Mouse (Mus musculus) left cerebral cortex, postnatal 25 days (tissue): ENCODE data around the gene Lrrc20. TPM values are rescaled to one million over a fixed set of nuclear protein-coding genes. Genes with fewer than 3 reads are reported as not detected.
"Not testable (repeated sequence)": the region's sequence is repeated elsewhere in the genome, so short reads cannot be mapped to it uniquely, and the experiment has no call there.

Experiments used
- DNase-seq, 2 experiments: peaks; one replicate each; pipeline ENCODE4 v3.0.0; 2022; ENCODE audit warnings: low spot score in 2 of 2, mixed read lengths in 1 of 2
- intact Hi-C: fragments of 180-260 bp; cut with DNase I; formaldehyde crosslinking; loops from one replicate; pipeline ENCODE4 v1.15.1; 2025
- total RNA-seq, 2 experiments: library from RNA; stranded (reverse); gene quantifications; 2 replicates each; pipeline ENCODE4 v1.2.3; 2021

Gene Lrrc20
- total RNA-seq, 2 experiments from 2014 or later, result 17.5 to 18.0 TPM

DNA sequence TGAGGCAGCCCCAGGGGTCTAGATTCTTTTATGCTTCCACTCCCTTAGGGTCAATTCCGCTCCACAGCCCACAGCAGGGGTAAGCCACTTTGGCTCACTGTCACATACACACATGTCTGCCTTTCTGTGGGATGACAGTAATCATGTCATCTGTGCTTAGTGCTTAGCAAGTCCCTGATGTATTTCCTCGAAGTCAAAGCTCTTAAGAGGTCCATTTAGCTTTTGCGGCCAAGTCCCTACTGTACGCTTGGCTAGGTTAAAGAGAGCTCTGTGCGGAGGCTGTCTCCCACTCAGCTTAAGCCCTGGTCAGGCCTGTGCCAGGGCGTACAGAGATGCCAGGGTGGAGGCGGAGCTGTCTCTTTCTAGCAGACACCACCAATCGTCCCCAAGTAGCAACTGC lies 74.5 kb downstream of the Lrrc20 start:
- DNase-seq, result no peak
- intact Hi-C loops, result no loop called here

DNA sequence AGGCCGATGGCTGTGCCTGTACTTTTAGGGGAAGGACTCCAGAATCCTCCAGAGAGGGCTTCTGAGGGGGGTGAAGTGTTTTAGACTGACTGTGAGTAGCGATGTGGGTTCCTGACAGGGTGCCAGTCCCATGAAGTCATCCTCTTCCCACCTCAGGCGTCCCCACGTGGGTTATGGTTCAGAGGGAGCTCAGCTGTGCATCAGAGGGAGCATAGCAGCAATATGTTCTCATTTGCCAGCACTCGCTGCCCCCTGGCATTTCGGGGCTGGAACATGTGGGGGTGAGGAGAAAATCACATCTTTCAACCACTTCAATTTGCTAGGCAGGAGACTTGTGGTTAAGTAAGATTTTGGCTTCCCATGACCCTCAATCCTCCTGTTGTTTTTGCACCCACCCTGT lies 79.6 kb downstream of the Lrrc20 start:
- intact Hi-C loops, result no loop called here
- DNase-seq, result no peak

DNA sequence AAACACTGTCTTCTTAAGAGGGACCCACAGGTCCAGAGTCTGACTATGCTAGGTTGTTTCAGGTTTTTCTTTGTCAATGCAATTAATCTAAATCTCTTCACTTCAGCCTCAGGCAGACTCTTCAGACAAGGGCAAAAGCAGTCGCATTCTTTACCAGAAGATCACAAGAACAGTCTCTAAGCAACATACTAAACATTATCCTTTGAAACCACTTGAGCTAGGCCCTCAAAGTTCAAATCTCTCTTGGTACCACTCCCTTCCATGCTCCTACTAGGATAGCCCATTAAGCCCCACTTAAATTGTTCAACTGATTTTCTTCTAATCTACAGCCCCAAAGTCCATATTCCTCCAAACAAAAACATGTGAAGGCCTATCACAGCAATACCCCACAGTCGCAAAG lies 83.0 kb downstream of the Lrrc20 start:
- intact Hi-C loops, result no loop called here
- DNase-seq, result no peak

DNA sequence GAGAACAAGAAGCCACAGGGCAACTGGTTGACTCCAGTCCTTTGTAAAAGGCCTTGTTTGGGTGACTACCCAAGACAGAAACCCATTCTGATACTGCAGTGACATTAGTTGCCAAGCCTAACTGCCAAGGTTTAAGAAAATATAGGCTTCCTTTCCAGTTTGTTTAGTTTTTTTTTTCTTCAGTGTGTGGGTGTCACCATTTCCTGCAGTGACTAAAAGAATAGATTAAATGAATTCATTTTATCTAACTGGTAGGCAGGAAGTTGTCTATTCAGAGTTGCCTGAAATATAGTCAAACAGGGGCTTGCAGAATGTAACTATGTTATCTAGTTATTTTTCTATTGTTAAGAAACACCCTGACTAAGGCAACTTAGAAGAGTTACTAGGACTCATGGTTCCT lies 83.9 kb downstream of the Lrrc20 start:
- intact Hi-C loops, result no loop called here
- peak in 1 of 2 experiments; percentile 25 for DNase-seq

DNA sequence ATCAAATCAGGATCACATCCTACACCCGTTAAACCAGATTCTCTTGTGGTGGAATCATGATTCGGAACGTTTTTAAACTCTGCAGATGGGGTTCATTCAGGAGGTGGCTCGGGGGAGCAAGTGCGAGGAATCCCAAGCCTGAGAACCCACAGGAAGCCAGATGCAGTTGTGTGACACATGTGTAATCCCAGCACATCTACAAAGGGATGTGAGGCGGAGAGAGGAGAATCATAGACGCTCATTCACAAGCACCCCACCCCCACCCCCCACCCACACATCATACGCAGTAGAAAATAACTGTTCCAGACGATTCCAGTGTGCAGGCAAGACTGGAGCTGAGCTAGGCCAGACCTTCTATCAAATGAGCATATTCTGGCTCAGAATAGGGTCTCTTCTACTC lies 87.9 kb downstream of the Lrrc20 start:
- peak; percentile 14 to 73 for DNase-seq
- intact Hi-C loops, result no loop called here

DNA sequence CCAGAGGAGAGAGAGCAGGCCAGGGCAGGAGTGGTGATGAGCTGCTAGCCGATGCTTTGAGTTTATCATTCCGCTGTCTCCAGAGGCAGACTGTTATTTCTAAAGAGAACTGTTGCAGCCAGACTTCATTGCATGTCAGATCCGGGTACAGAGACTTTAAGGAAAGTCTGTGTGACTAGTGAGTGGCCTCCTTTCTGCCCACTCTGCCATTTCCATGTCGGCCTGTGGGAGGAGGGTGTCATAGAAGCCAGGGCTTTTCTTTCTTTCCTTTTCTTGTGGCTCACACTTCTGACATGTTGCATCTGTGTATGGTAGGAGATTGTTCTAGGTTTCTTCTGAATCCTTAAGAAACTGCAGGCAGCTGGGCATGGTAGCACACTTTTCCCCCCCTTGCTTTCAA lies 88.8 kb downstream of the Lrrc20 start:
- peak in 1 of 2 experiments; percentile 58 for DNase-seq
- intact Hi-C loops, result no loop called here

DNA sequence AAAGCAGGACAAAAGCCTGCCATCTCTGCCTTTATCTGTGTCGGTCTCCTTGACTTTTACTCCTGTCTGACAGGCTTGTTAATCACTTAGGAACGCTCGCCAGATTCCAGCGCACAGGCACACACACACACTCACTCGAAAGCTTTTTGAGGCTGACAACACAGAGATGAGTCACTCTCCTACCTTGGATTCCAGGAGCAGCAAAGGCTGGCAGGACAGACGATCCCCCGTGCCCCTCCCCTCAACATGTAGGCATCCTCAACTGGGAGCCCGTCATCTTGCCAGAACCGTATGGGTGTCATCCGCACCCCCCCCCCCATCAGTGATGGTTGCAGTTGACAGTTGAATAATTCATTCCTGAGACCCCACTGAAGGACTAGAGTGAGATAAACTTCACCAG lies 94.6 kb downstream of the Lrrc20 start:
- intact Hi-C loops, result no loop called here
- peak; percentile 38 to 62 for DNase-seq

DNA sequence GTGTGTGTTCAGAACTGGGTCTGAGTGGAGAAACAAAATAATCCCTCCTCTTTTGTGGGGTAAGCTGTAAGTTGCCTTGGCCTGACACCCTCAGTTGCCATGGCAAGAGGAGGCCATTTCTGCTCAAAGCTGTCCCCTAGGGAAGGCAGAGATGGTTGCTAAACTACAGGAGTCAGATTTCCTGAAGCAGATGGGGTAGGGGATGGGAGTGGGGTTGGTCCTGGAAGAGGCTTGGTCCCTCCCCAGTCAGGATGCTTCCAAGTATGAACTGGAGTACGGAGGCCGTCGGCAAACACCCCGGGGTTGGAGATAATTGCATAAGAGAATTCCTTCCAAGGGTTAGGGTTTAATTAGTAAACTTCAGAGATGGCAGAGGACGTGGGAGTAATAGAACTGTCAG lies 96.5 kb downstream of the Lrrc20 start:
- no peak for DNase-seq
- intact Hi-C loops, result no loop called here

DNA sequence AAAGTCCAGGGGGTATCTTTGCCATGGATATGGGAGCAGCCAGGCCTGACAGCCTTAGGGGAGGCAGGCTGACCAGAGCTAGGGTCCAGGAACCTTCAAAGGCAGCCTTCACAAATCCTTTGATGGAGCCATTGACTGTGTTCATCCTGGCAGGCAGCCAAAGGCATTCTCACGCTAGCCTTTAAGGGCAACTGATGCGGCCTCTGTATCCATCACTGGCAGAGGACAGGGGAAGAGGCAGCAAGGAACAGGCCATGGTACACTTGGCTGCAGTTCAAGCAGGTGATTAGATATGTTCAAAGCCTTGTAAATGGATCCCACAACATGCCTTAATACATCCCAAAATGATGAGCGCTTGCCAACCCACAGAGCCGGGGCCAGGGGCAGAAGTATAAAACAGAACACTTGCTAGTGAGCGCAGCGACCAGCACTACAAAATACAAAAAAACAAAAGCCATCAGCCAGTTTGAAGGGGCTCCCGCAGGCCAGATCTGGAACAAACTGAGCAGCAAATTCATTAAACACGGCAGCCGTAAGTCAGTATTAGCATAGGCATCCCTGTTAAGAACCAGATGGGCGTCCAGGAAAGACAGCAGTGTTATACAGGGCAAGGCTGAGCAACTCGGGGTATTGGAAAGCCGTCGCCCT lies 100.6 kb downstream of the Lrrc20 start:
- no peak for DNase-seq
- intact Hi-C loops, result no loop called here

DNA sequence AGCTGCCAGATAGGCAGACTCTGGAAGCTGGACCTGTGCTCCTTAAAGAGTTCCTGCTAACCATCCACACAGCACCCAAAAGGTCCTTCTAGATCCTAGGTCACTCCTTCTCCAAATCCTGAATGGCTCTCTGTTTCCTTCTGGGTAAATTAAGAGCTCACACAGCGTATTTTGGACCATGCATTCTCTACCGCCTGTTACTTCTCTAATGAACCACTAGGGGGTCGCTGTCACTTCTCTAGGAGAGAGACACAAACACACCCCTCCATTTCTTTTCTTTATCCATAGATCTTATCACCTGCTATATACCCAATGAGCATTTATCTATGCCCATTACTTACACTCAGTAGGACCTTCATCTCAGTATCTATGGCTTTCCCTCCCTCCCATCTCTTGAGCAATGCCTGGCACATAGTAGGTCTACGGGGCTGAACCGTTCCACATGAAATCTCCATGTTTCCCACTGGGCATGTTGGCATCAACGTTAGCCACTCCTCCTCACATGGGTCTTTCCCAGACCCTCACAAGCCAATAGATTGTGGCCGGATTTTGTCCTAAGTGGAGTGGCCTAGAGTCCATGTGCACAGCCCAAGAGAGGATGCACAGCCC lies 111.7 kb downstream of the Lrrc20 start:
- DNase-seq, result no peak
- intact Hi-C loops, result no loop called here

DNA sequence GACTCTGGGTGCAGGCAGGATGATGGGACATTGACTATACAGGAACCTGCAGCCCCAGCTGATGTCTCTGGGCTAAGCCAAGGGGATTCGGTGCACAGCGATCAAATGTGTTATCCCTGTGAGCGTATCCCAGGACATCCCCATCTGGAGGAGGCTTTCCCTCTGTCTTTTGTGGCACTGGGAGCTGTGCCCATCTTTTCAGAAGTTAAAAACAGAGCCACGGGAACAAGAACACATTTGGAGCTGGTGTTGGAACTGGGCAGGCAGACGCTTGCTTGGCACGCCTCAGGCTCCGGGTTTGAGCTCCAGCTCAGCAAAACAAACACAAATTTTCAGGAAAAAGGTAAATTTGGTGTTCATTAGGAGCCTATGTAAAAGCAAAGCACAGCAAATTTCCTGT lies 122.4 kb downstream of the Lrrc20 start:
- DNase-seq, result peak in 1 of 2 experiments; percentile 45
- intact Hi-C loops, result no loop called here

DNA sequence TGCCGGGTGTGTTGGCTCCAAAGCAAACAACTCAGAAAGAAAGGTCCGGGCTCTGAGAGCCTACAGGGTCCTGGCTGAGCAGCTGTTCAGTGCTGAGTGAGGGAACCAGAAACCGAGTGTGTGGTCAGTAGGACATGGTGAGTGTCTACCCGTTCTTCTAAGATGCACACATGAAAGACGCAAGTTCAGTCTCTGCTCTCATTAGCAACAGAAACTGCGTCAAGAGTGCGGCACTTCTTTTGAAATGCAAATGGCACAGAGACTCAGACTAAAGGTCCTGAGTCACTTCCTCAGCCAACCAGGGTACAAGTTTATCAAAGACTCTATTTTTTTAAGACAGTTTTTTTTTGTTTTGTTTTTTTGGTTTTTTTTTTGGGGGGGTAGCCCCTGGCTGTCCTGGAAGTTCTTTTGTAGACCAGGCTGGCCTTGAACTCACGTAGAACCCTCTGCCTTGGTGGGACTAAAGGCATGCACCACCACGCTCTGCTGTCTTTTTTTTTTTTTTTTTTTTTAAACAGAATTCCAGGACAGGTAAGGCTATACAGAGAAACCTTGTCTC lies 124.0 kb downstream of the Lrrc20 start:
- intact Hi-C loops, result no loop called here
- no peak for DNase-seq

DNA sequence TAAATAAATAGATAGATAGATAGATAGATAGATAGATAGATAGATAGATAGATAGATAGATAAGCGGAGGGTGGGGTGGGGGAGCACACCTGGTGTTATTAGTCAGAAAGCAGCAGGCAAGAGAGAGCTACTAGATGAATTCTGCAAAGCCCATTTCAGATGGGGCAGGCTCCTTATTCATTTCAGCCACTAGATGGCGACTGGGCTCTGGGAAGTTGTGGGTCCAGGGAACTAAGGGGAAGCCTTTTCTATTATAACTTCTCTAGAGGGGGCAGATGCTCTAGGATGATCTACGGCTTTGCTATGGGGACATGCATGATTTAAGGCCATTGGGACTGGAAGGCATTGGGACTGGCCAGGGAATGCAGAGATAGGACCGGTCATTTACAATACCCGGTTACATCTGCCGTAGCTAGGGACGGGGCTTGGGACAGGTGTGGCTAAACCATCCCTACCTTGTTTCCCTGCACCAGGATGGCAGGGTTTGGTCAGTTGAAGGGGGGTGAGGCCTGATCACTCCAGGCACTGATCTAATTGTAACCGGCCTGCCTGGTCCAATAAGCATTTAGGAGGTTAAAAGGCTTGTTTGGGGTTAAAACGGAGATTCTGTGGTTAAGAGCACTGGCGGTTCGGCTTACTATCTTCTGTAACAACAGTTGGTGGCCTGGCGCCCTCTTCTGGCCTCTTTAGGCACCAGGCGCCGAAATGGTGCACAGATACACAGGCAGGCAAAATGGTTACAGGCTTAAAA lies 126.9 kb downstream of the Lrrc20 start:
- peak in 1 of 2 experiments; percentile 31 for DNase-seq
- intact Hi-C loops, result loop anchor here (1.0 to 2.0 kb wide), 2 partner anchors 56 to 110 kb away; no protein-coding TSS in a partner anchor

DNA sequence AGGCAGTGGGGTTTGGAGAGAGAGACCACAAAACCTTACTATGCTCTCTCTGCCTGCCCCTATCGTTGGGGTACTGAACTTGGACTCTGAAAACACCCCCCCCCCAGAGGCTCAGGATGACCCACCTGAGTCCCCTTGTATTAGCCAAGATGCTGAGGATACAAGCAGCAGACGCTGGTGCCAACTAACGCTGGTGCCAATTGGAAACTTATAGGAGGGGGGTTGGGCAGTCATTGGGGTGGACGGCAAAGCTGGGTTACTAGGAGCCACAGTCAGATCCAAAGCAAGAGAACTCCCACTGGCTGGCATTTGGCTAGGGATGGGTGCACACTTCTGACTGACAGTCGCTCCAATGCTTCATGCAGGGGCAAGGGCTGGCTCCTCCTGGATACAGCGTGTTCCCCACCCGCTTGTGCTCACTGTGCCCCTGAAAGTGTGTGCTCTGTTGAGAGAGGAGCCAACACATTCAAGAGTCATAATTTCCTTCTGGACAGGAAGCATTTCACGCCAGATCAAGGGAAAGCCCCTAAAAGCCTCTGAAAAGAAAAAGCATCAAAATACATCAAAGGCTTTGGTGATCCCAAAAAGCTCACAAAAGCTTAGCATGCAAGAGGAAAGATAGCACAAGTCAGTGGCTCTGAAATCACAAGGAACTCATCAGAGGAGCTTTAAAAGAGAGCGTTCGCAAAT lies 128.9 kb downstream of the Lrrc20 start:
- DNase-seq, result no peak
- intact Hi-C loops, result no loop called here

DNA sequence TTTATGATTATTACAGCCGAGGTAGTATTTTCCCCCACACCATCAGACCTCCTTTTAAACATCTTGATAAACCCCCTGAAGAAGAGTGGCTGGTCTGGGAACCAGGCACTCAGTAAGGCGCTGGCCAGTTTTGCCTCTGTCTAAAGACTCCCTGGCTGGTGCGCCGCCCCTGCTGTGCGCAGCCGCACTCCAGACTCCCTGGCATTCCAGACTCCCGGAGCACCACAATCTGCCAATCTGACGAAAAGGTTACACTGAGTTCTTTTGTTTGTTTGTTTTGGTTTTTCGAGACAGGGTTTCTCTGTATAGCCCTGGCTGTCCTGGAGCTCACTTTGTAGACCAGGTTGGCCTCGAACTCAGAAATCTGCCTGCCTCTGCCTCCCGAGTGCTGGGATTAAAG lies 129.8 kb downstream of the Lrrc20 start:
- intact Hi-C loops, result not testable (repeated sequence)

DNA sequence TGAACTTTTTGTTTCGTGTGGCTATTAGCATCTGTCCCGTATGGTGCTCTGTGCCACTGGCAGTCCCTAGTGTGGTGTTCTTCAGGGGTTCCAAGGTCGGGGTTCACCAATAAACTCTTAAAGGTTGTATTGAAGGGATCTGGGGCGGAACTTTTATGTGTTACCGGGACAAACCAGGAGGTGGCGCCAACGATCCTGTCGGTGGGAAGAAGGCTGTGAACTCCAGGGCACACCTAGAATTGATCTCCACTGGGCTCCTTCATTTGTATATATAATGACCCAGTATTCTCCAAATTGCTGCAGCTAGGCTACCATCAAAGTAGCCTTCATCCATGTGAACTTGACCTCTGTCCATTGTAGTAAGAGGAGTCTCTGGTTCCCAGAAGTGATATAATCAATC lies 130.2 kb downstream of the Lrrc20 start:
- intact Hi-C loops, result no loop called here
- DNase-seq, result peak in 1 of 2 experiments; percentile 32

More for the DNA sequence above, 129.8 kb downstream of the Lrrc20 start:
- not testable (repeated sequence) for DNase-seq

DNA sequence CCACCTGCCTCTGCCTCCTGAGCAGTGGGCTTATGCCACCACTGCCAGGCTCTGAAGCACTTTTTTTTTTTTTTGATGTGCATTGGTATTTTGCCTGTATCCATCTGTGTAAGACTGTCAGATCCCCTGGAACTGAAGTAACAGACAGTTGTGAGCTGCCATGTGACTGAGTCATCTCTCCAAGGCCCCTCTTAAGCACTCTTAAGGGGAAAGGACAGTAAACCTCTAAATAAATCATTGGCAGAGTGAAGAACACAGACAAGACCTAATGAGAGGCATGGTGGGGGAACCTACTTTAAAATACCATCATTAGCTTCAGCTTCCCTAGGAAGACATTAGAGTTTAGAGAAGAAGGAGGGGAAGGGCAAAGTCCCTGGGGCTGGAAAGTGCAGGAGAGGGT lies 132.6 kb downstream of the Lrrc20 start:
- intact Hi-C loops, result no loop called here
- DNase-seq, result no peak

DNA sequence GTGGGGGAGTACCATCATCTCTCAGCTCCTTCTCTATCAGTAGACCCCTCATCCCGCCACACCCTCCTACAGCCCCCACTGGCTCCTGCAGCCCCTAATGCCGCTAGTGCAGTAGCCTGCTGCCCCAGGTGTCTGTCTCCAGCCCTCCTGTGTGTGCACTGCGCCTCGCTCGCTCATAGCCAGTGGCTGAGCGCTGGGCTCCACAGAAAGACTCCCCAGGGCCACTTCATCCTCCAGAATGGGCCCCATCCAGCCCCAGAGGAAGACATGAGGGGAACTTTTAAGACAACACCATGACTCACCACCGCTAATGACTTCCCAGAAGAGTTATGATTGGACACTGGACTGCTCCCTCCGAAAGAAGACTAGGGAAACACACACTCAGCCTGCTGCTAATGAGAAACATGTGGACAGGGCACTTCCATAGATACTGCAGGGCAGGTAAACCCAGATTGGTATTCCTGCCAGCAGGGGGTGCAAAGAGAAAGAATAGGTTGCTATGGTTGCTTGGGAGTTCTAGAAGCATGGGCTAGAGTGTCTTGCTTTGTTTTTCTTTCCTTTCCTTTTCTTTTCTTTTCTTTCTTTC lies 135.1 kb downstream of the Lrrc20 start:
- DNase-seq, result no peak
- intact Hi-C loops, result no loop called here

DNA sequence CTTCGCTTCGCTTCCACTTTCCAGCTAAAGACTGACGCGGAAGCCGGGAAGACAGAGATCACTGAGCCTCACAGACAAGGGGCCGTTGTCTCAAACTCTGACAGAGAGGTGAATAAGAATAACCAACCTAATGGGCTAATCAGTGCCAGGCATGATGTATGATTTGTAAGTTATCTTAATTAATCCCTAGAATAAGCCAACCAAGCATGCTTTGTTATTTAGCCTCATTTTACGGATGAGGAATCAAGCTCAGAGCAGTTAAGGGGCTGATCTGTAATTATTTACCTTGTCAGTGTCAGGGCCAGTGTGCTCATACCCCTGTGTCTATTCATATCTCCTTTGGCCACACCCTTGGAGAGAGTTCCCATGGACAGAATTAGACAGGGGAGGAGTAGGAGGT lies 138.7 kb downstream of the Lrrc20 start:
- DNase-seq, result no peak
- intact Hi-C loops, result no loop called here

DNA sequence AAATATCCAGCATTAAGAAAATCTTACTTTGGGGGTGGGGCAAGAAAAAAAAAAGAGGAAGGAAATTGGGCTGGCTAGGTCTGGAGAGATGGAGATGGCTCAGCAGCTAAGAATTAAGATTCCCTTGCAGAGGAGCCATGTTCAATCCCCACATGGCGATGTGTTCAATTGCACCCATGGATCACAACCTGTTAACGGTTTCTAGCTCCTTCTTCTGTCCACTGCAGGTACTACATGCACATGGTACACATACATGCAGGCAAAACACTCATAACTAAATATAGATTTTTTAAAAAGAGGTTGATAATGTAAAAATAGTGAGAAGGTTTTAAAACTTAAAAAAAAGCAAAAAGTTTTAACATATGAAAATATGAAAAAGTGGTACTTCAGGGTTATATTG lies 142.9 kb downstream of the Lrrc20 start:
- no peak for DNase-seq
- intact Hi-C loops, result no loop called here
